Mouse (Mus musculus) cortical plate, adult 2 months (tissue): ENCODE measurements around the gene Cnbd2.

Source experiments
- CTCF ChIP-seq: fragments of 200-500 bp; IDR thresholded peaks from 2 replicates; pipeline ENCODE4 v1.5.1; 2011; ENCODE audit warnings: mild to moderate bottlenecking, control low read depth, low read length; ENCODE audit not compliant: insufficient read depth; ENCODE audit errors: extremely low read depth
- POLR2A ChIP-seq: fragments of 200-500 bp; IDR thresholded peaks from 2 replicates; pipeline ENCODE4 v1.6.1; 2011; ENCODE audit warnings: mild to moderate bottlenecking, low read length, control low read depth; ENCODE audit not compliant: insufficient read depth; ENCODE audit errors: extremely low read depth

DNA sequence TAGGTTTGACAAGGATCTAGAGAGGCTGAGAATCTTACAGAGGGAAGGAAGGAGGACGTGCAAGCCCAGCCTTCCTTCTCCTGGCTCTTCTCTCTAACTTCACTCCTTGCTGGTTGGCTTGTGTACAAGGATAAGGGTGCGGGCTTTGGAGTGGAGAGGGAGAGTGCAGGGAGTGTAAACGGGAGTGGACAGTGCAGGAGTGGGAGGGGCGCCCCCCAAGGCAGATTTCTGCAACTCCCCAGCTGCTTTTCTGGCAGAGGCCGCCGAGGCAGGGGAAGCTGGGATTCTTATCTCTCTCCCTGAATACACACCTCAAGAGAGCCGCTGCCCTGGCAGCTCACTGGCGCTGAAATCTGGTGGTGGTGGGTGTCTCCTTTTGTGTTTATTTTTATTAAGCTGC is 110.5 kb downstream of the Cnbd2 start:
- TF ChIP-seq POLR2A (no peak), CTCF (no peak)
